Mouse (Mus musculus) hindbrain, embryonic 11.5 days (tissue): ENCODE data around the gene Col4a2. TPM values are rescaled to one million over a fixed set of nuclear protein-coding genes. Genes with fewer than 3 reads are reported as not detected.

Experiments used
- ATAC-seq: fragments of 200-750 bp; cut with Nextera tagmentation; 2 replicates; pipeline ENCODE4 v1.8.0; 2017; ENCODE audit warnings: mild to moderate bottlenecking, moderate TSS enrichment, moderate library complexity; ENCODE audit not compliant: low FRiP score
- DNase-seq: peaks from one replicate; pipeline ENCODE4 v3.0.0-alpha.2; 2015; ENCODE audit warnings: low spot score
- H3K27ac ChIP-seq: fragments of 300-500 bp; sonication (generic); 2 replicates; pipeline ENCODE4 v1.5.1; 2014; ENCODE audit warnings: mild to moderate bottlenecking, low read depth, low read length
- H3K27me3 ChIP-seq: fragments of 300-500 bp; sonication (generic); 2 replicates; pipeline ENCODE4 v1.6.1; 2014; ENCODE audit warnings: mild to moderate bottlenecking, low read length, moderate library complexity, mixed read lengths; ENCODE audit not compliant: control insufficient read depth, insufficient read depth
- H3K36me3 ChIP-seq: fragments of 300-500 bp; sonication (generic); 2 replicates; pipeline ENCODE4 v1.6.1; 2014; ENCODE audit warnings: mild to moderate bottlenecking, low read length, moderate library complexity, mixed read lengths; ENCODE audit not compliant: control insufficient read depth, insufficient read depth
- H3K4me1 ChIP-seq: fragments of 300-500 bp; sonication (generic); replicated peaks from 2 replicates; pipeline ENCODE4 v1.6.1; 2014; ENCODE audit warnings: low read length, mixed read lengths; ENCODE audit not compliant: control insufficient read depth, insufficient read depth
- H3K4me2 ChIP-seq: fragments of 300-500 bp; sonication (generic); replicated peaks from 2 replicates; pipeline ENCODE4 v1.6.1; 2014; ENCODE audit warnings: mild to moderate bottlenecking, low read depth, low read length
- H3K4me3 ChIP-seq: fragments of 300-500 bp; sonication (generic); 2 replicates; pipeline ENCODE4 v1.5.1; 2014; ENCODE audit warnings: low read depth, low read length
- H3K9ac ChIP-seq: fragments of 300-500 bp; sonication (generic); 2 replicates; pipeline ENCODE4 v1.6.1; 2014; ENCODE audit warnings: low read depth, low read length
- H3K9me3 ChIP-seq: fragments of 300-500 bp; sonication (generic); 2 replicates; pipeline ENCODE4 v1.6.1; 2016; ENCODE audit warnings: low read length; ENCODE audit not compliant: control insufficient read depth
- WGBS: fragments of 180-500 bp; shearing (Covaris S2); extraction: QIAGEN DNeasy Blood & Tissue Kit; methylation state at CpG from one replicate; pipeline ENCODE4 v1.1.7; 2014; 5-methylcytosine and 5-hydroxymethylcytosine counted together
- polyA plus RNA-seq: library from polyadenylated mRNA; unstranded; fragments of >200 nt; fragmentation: Nextera tagmentation; extraction: Ambion mirVana; gene quantifications from 2 replicates; pipeline ENCODE4 v1.2.1, GENCODE M21; 2014

Gene Col4a2
- polyA plus RNA-seq, 1 experiment from 2014 or later, result 29.9 TPM

GRCm38 (mm10) chr8:11354800-11355451 lies 42.3 kb downstream of the Col4a2 start:
- no peak for ATAC-seq
- H3K4me3 ChIP-seq, result no peak overlapping the region
- WGBS, result 91% methylated on average over 8 of the region's 8 CpGs
- no peaks in the 10 kb centered on the region for H3K27me3 ChIP-seq
- H3K4me1 ChIP-seq, result no peaks in the 10 kb centered on the region
- H3K9me3 ChIP-seq, result no peaks in the 10 kb centered on the region
- no peak for DNase-seq
- no peak overlapping the region for H3K4me2 ChIP-seq
- H3K9ac ChIP-seq, result no peak overlapping the region
- no peaks in the 10 kb centered on the region for H3K36me3 ChIP-seq
- H3K27ac ChIP-seq, result no peak overlapping the region

- H3K27ac ChIP-seq, result no peak overlapping the region
- ATAC-seq (no peak), DNase-seq (no peak)
- H3K9me3 ChIP-seq, result no peaks in the 10 kb centered on the region
- no peaks in the 10 kb centered on the region for H3K36me3 ChIP-seq
- no peak overlapping the region for H3K9ac ChIP-seq
- 89% methylated on average over 3 of the region's 3 CpGs for WGBS
- H3K27me3 ChIP-seq, result no peaks in the 10 kb centered on the region
- no peaks in the 10 kb centered on the region for H3K4me1 ChIP-seq
- H3K4me3 ChIP-seq, result no peak overlapping the region
- no peak overlapping the region for H3K4me2 ChIP-seq
Observed at GRCm38 (mm10) chr8:11355900-11356299, 43.3 kb downstream of the Col4a2 start.

- Histone ChIP-seq H3K27ac (no peak overlapping the region), H3K36me3 (no peaks in the 10 kb centered on the region), H3K4me2 (no peak overlapping the region), H3K27me3 (no peaks in the 10 kb centered on the region), H3K9me3 (no peaks in the 10 kb centered on the region), H3K4me3 (no peak overlapping the region), H3K9ac (no peak overlapping the region), H3K4me1 (no peaks in the 10 kb centered on the region; the same call in 1 of the 2 replicates)
- DNase-seq (no peak), ATAC-seq (no peak)
- 89% methylated on average over 8 of the region's 8 CpGs for WGBS
Observed at GRCm38 (mm10) chr8:11356776-11357175, 44.2 kb downstream of the Col4a2 start.

- 49% methylated on average over 7 of the region's 7 CpGs for WGBS
- Histone ChIP-seq H3K9ac (no peak overlapping the region), H3K36me3 (no peaks in the 10 kb centered on the region), H3K27ac (no peak overlapping the region), H3K27me3 (no peaks in the 10 kb centered on the region), H3K9me3 (no peaks in the 10 kb centered on the region), H3K4me3 (no peak overlapping the region), H3K4me1 (peaks cover 3% of the 10 kb centered on the region; the same call in 1 of the 2 replicates), H3K4me2 (no peak overlapping the region)
- ATAC-seq (no peak), DNase-seq (no peak)
Observed at GRCm38 (mm10) chr8:11357921-11358436, 45.4 kb downstream of the Col4a2 start.

- H3K4me2 ChIP-seq, result no peak overlapping the region
- DNase-seq, result no peak
- H3K27ac ChIP-seq, result no peak overlapping the region
- no peaks in the 10 kb centered on the region for H3K27me3 ChIP-seq
- peaks cover 4% of the 10 kb centered on the region for H3K4me1 ChIP-seq
- no peak overlapping the region for H3K4me3 ChIP-seq
- no peaks in the 10 kb centered on the region for H3K9me3 ChIP-seq
- no peaks in the 10 kb centered on the region for H3K36me3 ChIP-seq
- ATAC-seq, result no peak
- H3K9ac ChIP-seq, result no peak overlapping the region
- 90% methylated on average over 5 of the region's 5 CpGs for WGBS
Observed at GRCm38 (mm10) chr8:11359846-11360245, 47.2 kb downstream of the Col4a2 start.

GRCm38 (mm10) chr8:11361546-11362277 lies 49.1 kb downstream of the Col4a2 start:
- DNase-seq (no peak), ATAC-seq (peak; percentile 43; the same call in 1 of the 2 replicates)
- H3K9me3 ChIP-seq, result no peaks in the 10 kb centered on the region
- H3K4me2 ChIP-seq, result no peak overlapping the region
- no peaks in the 10 kb centered on the region for H3K27me3 ChIP-seq
- peak overlapping the region; percentile 64 for H3K27ac ChIP-seq
- H3K36me3 ChIP-seq, result no peaks in the 10 kb centered on the region
- WGBS, result 66% methylated on average over 9 of the region's 9 CpGs
- H3K4me3 ChIP-seq, result no peak overlapping the region
- H3K9ac ChIP-seq, result no peak overlapping the region
- H3K4me1 ChIP-seq, result peaks cover 4% of the 10 kb centered on the region

- Histone ChIP-seq H3K4me2 (no peak overlapping the region), H3K9me3 (no peaks in the 10 kb centered on the region), H3K9ac (no peak overlapping the region), H3K27me3 (no peaks in the 10 kb centered on the region), H3K4me3 (no peak overlapping the region), H3K4me1 (peaks cover 4% of the 10 kb centered on the region), H3K27ac (peak overlapping the region; percentile 64), H3K36me3 (no peaks in the 10 kb centered on the region)
- DNase-seq (peak; percentile 68), ATAC-seq (peak; percentile 71; the same call in 1 of the 2 replicates)
- 5% methylated on average over 17 of the region's 17 CpGs for WGBS
Observed at GRCm38 (mm10) chr8:11362278-11363214, 49.9 kb downstream of the Col4a2 start.

- Histone ChIP-seq H3K36me3 (no peaks in the 10 kb centered on the region), H3K4me2 (no peak overlapping the region), H3K27ac (peak overlapping the region; percentile 64), H3K27me3 (no peaks in the 10 kb centered on the region), H3K9ac (no peak overlapping the region), H3K4me1 (peaks cover 4% of the 10 kb centered on the region), H3K9me3 (no peaks in the 10 kb centered on the region), H3K4me3 (no peak overlapping the region)
- ATAC-seq, result 0 out of 2 replicates have a peak, but pooled peaks have one; percentile 22
- 54% methylated on average over 13 of the region's 13 CpGs for WGBS
- peak; percentile 40 for DNase-seq
Observed at GRCm38 (mm10) chr8:11363340-11364126, 50.9 kb downstream of the Col4a2 start.
